Mouse (Mus musculus): ENCODE results near the gene Platr17.

The Platr17 gene

DNA sequence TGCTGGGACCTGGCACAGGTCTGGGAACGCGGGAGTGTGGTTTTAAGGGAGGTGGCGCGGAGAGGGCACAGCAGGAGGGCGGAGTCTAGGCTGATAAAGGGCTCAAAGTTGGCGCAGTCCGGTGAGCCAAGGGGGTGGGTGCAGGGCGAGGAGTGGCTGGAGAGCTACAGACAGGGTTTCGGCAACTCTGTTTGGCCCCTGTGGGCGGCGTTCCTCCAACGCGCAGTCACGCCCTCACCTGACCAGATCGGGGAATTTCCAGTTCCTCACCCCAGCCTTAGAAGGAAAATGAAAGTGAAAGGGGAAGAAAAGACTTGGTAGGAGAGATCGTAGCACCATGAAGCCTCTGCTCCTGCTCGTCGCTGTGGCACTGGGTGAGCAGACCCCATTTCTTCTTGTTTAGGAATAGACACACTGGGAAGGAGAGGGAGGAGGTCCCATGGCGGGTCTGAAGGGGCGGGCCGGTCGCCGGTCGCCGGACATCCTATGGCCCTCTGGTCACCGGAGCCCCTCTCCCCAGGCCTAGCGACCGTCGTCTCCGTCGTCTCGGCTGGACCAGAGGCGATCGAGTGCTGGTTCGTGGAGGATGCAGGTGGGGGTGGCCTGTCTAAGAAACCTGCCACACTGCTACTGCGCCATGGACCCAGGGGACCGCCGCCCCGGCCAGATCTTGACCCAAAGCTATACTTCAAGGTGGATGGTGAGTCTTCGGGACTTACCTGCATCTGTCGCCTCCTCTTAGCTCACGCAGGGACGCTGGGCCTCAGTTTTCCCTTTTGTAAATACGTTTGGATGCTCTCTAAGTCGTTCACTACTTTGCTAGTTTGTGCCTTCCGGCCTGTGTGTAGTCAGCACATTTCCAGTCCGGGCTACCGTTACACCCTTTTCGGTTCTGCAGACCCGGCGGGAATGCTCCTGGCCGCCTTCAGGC lies 14.7 kb downstream of the Platr17 start:
- peak; percentile 89 to 90 for DNase-seq (ENCODE audit: low spot score in 2 of 2)

GRCm38 (mm10) chr17:33920282-33921097 lies 15.6 kb downstream of the Platr17 start:
- DNase-seq (ENCODE audit: low spot score in 2 of 2), result peak; percentile 74 to 82

DNA sequence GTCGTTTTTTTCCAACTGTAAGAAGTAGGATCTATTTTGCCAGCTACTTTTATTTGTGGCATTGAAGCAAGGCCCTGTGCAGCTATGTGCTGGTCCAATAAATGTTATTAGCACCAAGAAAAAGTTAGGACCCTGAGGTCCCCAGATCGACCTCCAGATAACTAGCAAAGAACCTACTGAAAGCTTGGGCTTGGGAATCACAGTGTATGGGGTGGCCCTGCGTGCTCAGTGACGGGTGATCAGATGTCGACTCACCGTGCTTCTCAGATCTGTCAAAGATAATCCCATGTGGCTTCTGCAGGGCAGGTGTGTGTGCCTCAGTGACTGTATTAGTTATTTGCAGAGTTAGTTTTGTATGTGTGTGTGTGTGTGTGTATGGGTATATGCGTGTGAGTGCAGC lies 16.4 kb downstream of the Platr17 start:
- no peak for DNase-seq (ENCODE audit: low spot score in 2 of 2)

DNA sequence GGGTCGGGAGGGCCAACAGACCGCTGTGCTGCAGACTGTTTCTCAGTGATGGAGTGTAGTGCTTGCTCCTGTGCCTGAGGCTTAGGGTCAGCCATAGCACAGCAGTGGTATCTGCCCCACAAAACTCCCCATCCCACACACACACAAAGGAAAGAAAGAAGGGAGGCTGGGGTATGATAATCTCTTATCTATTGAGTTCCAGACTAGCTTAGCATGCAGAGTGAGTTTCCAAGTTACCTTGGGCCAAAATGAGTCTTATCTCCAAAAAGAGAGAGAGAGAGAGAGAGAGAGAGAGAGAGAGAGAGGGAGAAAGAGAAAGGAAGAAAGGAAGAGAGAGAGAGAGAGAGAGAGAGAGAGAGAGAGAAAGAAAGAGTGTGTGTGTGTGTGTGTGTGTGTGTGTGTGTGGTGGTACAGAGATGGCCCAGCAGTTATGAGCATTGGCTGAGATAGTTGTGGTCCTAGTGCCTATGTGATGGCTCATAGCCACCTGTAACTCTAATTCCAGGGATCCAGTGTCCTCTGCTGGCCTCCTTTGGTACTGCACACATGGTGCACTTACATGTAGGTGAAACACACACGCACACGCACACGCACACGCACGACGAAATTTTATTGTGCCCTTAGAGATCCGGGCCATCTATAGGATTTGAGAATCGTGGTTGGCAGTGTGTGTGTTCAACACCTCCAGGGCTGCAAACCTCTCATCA lies 19.8 kb downstream of the Platr17 start:
- DNase-seq (ENCODE audit: low spot score in 2 of 2), result no peak

GRCm38 (mm10) chr17:33925406-33926116 lies 20.6 kb downstream of the Platr17 start:
- no peak for DNase-seq (ENCODE audit: low spot score in 2 of 2)

DNA sequence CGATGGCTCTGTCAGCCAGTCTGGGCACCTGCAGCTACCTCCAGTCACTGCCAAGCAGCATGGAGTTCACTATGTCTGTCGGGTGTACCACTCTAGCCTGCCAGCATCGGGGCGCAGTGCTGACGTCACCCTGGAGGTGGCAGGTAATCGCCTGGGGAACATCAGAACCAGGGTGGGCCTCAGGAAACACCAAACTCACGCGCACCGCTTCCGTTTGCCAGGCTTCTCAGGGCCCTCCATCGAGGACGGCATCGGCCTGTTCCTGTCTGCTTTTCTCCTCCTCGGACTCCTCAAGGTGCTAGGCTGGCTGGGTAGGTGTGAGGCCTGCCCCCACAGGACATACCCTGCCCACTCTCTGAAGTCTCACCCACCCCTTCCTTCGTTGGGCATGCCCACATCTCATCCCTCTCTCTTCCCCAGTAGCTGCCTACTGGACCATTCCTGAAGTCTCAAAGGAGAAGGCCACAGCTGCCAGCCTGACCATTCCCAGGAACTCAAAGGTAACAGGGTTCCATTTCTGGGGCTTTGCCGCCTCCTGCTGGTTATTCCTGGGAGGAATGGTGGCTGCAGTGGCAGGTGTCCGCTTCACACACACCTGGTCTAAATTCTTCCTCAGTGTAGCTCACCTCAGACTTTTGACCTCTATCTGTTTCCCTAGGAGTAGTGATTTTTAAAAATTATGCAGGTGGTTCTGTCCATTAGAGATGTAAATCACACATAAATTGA lies 21.4 kb downstream of the Platr17 start:
- no peak for DNase-seq (ENCODE audit: low spot score in 2 of 2)

GRCm38 (mm10) chr17:33928251-33928947 lies 23.5 kb downstream of the Platr17 start:
- no peak for DNase-seq (ENCODE audit: low spot score in 2 of 2)

DNA sequence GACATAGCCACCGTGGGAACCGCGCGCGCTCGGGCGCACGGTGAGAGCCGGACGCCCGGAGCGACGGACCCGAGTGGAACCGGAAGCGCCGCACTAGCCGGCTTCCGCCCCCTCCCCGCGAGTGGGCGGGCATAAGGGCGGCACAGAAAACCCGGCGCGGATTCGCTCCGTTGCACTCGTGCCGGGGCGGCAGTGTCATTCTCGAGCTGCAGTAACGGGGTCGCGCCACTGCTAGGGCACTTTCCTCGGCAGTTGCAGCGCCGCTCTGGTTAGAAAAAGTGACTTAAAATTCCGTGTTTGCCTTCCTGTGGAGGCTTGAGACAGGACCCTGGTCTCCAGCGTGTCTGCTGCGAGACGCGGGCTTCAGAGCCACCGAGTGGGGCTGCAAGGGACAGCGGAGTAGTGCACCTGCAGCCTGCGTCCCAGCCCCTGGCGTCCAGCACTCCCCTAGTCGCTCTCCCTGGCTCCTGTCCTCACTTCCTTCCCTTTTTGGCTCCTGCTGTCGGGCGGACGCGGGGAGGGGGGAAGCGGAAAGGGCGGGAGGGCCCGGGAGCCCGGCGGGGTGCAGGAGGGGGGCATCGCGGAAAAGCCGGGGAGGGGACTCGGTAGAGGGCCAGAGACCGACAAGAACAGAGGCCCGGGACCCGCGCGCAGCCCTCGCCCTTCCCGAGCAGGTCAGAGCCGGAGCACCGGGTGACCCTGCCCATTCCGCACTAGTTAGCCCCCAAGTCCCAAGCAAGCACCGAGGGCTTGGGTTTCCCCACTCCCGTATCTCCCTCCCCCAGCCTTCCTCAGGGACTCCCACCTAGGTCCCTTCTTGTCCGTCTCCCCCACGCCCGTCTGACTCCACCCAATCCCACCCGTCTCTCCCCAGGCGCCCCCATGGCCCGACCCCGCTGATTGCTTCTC lies 24.7 kb downstream of the Platr17 start, which contains the start of gene Rgl2:
Gene Rgl2, plus strand, starts transcription at position 173 of the 909 bp plus-strand sequence.
- peak; percentile 80 to 87 for DNase-seq (ENCODE audit: low spot score in 2 of 2)

DNA sequence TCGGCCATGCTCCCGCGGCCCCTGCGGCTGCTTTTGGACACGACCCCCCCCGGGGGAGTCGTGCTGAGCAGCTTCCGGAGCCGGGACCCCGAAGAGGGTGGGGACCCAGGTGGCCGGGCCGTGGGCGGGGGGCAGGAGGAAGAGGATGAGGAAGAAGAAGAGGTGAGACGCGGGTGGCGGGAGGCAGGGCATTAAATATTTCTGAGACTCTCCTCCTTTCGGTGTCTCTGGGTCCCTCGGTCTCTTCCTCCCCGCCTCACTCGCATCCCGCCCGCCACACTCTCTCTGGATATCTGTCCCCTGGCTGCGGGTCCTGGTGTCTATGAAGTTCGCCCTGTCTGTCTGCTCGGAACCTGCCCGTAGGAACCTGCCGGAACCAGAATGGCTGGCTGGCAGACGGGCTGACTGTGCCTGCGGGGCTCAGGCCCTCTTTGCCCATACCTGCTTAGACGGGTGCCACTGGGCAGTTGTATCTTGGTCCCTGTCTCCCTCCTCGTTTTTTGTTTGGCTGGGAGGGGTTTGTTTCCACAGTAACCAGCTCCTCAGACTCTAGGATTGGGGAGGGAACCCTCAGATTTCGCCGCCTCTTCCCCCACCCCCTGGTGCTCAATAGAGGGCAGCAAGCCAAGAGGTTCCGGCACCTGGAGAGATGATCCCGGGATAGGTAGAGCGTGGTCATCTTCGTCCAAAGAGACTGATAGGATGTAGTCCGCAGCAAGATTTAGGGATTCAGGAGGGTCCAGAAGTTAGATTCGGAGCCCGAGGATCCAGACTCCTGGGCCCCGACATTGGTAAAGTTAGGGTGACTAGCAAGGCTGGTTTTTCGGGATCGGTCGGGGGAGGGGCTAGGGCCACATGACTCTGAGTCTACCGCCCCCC lies 25.6 kb downstream of the Platr17 start:
- DNase-seq (ENCODE audit: low spot score in 2 of 2), result peak; percentile 71 to 74

DNA sequence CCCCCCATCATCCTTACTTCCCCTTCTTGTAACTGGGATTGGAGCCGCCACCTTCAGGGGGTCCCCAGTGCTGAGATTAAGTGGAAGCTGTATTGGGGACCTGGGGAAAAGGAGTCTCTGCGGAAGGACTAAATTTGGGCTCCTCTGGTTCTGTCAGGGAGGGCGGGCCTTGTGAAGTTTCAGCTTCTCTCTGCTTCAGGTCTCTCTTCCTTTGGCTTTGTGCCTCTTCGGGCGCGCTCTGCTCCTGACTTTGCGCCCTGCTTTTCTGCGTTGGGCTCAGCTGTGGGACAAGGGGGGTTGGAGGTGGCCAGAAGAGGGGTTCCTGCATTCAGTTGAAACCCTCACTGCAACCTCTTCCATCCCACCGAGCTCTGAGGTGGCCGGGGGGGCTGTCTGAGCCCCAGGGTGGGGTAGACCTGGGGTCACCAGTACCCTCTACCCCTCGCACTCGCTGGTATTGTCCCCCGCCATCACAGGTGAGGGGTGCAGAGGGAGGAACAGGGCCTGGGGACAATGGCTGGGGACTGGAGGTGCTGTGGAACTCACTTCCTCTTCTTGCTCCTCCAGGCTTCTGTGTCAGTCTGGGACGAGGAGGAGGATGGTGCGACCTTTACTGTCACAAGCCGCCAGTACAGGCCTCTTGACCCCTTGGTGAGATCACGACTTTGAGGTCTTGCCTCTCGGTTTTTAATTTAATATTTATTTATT lies 26.4 kb downstream of the Platr17 start:
- no peak for DNase-seq (ENCODE audit: low spot score in 2 of 2)

DNA sequence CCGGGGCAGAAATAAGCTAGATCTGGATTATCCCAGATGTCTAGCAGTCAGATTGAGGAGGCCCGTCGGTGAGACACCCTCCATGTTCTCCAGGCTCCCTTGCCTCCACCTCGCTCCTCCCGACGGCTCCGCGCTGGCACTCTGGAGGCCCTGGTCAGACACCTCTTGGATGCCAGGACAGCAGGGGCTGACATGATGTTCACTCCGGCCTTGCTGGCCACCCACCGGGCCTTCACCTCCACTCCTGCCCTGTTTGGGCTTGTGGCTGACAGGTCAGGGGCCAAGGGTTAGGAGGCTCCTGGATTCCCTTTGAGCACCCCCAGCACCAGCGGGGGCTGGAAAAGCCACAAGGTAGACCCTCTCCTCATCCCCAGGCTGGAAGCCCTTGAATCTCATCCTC lies 27.0 kb downstream of the Platr17 start:
- no peak for DNase-seq (ENCODE audit: low spot score in 2 of 2)

DNA sequence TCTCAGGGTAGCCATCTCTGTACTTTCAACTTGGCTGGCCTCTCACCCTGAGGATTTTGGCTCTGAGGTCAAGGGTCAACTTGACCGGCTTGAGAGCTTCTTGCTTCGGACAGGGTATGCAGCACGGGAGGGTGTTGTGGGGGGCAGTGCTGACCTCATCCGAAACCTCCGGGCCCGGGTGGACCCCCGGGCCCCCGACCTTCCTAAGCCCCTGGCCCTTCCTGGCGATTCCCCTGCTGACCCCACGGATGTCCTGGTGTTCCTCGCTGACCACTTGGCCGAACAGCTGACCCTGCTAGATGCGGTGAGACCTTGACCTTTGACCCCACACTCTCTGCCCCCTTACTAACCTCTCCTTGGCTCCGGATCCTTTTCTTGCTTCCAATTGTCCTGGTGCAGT lies 27.5 kb downstream of the Platr17 start:
- DNase-seq (ENCODE audit: low spot score in 2 of 2), result no peak

- DNase-seq (ENCODE audit: low spot score in 2 of 2), result no peak
Observed at GRCm38 (mm10) chr17:33932970-33933369, 28.0 kb downstream of the Platr17 start.

DNA sequence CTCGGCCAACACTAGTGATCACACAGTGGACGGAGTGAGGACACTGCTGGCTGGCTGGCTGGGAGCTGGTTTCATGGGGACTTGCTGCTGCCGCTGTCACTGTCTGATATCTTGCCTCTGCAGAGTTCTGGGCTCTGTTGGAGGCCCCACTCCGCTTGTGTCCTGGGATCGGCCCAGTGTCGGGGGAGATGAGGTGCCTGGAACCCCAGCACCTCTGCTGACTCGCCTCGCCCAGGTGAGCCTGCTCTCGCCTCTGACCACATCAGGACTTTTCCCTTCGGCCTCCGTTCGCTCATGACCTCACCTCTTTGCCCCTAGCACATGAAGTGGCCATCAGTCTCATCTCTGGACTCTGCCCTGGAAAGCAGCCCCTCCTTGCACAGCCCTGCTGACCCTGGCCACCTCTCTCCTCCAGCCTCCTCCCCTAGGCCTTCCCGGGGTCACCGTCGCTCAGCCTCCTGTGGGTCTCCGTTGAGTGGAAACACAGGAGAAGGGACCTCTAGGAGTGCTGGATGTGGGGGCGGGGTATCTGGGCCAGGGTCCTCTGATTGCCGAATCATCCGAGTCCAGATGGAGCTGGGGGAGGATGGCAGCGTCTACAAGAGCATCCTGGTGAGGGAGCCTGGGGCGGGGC lies 30.6 kb downstream of the Platr17 start:
- no peak for DNase-seq (ENCODE audit: low spot score in 2 of 2)

GRCm38 (mm10) chr17:33936993-33937392 lies 32.1 kb downstream of the Platr17 start:
- DNase-seq (ENCODE audit: low spot score in 2 of 2), result no peak

- no peak for DNase-seq (ENCODE audit: low spot score in 2 of 2)
Observed at GRCm38 (mm10) chr17:33938783-33939182, 33.8 kb downstream of the Platr17 start.
